Mouse (Mus musculus) forebrain, embryonic 15.5 days (tissue): ENCODE results near the gene Clip2. TPM values are rescaled to one million over a fixed set of nuclear protein-coding genes. Genes with fewer than 3 reads are reported as not detected.
A peak's percentile ranks its signal among the peaks of the same experiment; 100 is the strongest.

Experiments
- ATAC-seq: fragments of 200-750 bp; cut with Nextera tagmentation; replicated peaks from 2 replicates; pipeline ENCODE4 v1.8.0; 2017; ENCODE audit warnings: mild to moderate bottlenecking, moderate TSS enrichment, moderate library complexity
- H3K27ac ChIP-seq: fragments of 300-500 bp; sonication (generic); replicated peaks from 2 replicates; pipeline ENCODE4 v1.5.1; 2015; ENCODE audit warnings: mild to moderate bottlenecking, inconsistent platforms
- H3K27me3 ChIP-seq: fragments of 300-500 bp; sonication (generic); 2 replicates; pipeline ENCODE4 v1.6.1; 2015; ENCODE audit warnings: inconsistent platforms
- H3K36me3 ChIP-seq: fragments of 300-500 bp; sonication (generic); 2 replicates; pipeline ENCODE4 v1.6.1; 2015; ENCODE audit warnings: mild to moderate bottlenecking, inconsistent platforms
- H3K4me1 ChIP-seq: fragments of 300-500 bp; sonication (generic); 2 replicates; pipeline ENCODE4 v1.6.1; 2015; ENCODE audit warnings: inconsistent platforms
- H3K4me2 ChIP-seq: fragments of 300-500 bp; sonication (generic); replicated peaks from 2 replicates; pipeline ENCODE4 v1.6.1; 2015; ENCODE audit warnings: mild to moderate bottlenecking, inconsistent platforms
- H3K4me3 ChIP-seq: fragments of 300-500 bp; sonication (generic); 2 replicates; pipeline ENCODE4 v1.5.1; 2015; ENCODE audit warnings: mild to moderate bottlenecking, inconsistent platforms
- H3K9ac ChIP-seq: fragments of 300-500 bp; sonication (generic); replicated peaks from 2 replicates; pipeline ENCODE4 v1.6.1; 2015; ENCODE audit warnings: mild to moderate bottlenecking, inconsistent platforms
- H3K9me3 ChIP-seq: fragments of 300-500 bp; sonication (generic); 2 replicates; pipeline ENCODE4 v1.6.1; 2016; ENCODE audit warnings: inconsistent platforms
- WGBS: fragments of 180-500 bp; shearing (Covaris S2); methylation state at CpG from one replicate; pipeline ENCODE4 v1.1.7; 2015; ENCODE audit warnings: mixed read lengths; 5-methylcytosine and 5-hydroxymethylcytosine counted together
- polyA plus RNA-seq: library from polyadenylated mRNA; unstranded; fragments of >200 nt; fragmentation: Nextera tagmentation; extraction: Ambion mirVana; gene quantifications from 2 replicates; pipeline ENCODE4 v1.2.1, GENCODE M21; 2015

Gene Clip2
- polyA plus RNA-seq = 14.7 and 15.0 TPM in 2 replicates

- Histone ChIP-seq H3K27me3 (no peaks in the 10 kb centered on the region), H3K9ac (peak within 1 kb of the TSS; percentile 93), H3K9me3 (no peaks in the 10 kb centered on the region), H3K4me2 (peak within 1 kb of the TSS; percentile 86), H3K4me3 (peak within 1 kb of the TSS; percentile 87), H3K4me1 (peaks cover 61% of the 10 kb centered on the region), H3K27ac (peak within 1 kb of the TSS; percentile 99), H3K36me3 (no peaks in the 10 kb centered on the region)
- WGBS = 1% methylated on average over 61 of the region's 61 CpGs
- peak; percentile 93 for ATAC-seq
Measured at GRCm38 (mm10) chr5:134552110-134552972, at the start of gene Clip2. TSS of gene Clip2 (minus strand) at chr5:134552434.

- Histone ChIP-seq H3K4me1 (no peaks in the 10 kb centered on the region), H3K4me2 (no peak overlapping the region), H3K27me3 (no peaks in the 10 kb centered on the region), H3K9me3 (no peaks in the 10 kb centered on the region), H3K27ac (no peak overlapping the region), H3K36me3 (peaks cover 55% of the 10 kb centered on the region), H3K9ac (no peak overlapping the region), H3K4me3 (no peak overlapping the region)
- WGBS = 78% methylated on average over 10 of the region's 10 CpGs
- no peak for ATAC-seq
Measured at GRCm38 (mm10) chr5:134597711-134598110, 45.5 kb upstream of the Clip2 start.

DNA sequence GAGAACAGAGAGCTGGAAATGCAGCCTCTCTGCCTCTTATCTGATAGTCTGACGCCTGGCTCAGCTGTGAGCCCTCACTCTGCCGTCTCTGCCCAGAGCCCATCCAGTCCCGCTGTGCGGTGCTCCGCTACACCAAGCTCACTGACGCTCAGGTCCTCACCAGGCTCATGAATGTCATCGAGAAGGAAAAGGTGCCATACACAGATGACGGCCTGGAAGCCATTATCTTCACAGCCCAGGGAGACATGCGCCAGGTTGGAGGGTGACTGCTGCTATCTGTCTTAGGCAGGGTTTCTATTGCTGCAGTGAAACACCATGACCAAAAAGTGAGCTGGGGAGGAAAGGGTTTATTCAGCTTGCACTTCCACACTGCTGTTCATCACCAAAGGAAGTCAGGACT, 40.9 kb upstream of the Clip2 start:
- no peak for ATAC-seq
- WGBS = 90% methylated on average over 9 of the region's 9 CpGs
- no peak overlapping the region for H3K9ac ChIP-seq

GRCm38 (mm10) chr5:134592026-134592581, 39.9 kb upstream of the Clip2 start:
- Histone ChIP-seq H3K9me3 (no peaks in the 10 kb centered on the region), H3K4me1 (no peaks in the 10 kb centered on the region), H3K27me3 (no peaks in the 10 kb centered on the region), H3K9ac (no peak overlapping the region), H3K4me3 (no peak overlapping the region), H3K4me2 (no peak overlapping the region), H3K36me3 (peaks cover 47% of the 10 kb centered on the region), H3K27ac (no peak overlapping the region)
- 88% methylated on average over 11 of the region's 11 CpGs for WGBS
- no peak for ATAC-seq

More for the DNA sequence above, 40.9 kb upstream of the Clip2 start:
- H3K4me1 ChIP-seq = no peaks in the 10 kb centered on the region
- H3K27ac ChIP-seq = no peak overlapping the region
- H3K4me3 ChIP-seq = no peak overlapping the region
- peaks cover 54% of the 10 kb centered on the region for H3K36me3 ChIP-seq
- H3K4me2 ChIP-seq = no peak overlapping the region
- no peaks in the 10 kb centered on the region for H3K27me3 ChIP-seq
- H3K9me3 ChIP-seq = no peaks in the 10 kb centered on the region

- peaks cover 25% of the 10 kb centered on the region for H3K36me3 ChIP-seq
- WGBS = 97% methylated on average over 3 of the region's 3 CpGs
- H3K27ac ChIP-seq = no peak overlapping the region
- H3K9ac ChIP-seq = no peak overlapping the region
- no peak overlapping the region for H3K4me3 ChIP-seq
- H3K4me2 ChIP-seq = no peak overlapping the region
- no peak for ATAC-seq
- no peaks in the 10 kb centered on the region for H3K4me1 ChIP-seq
- H3K27me3 ChIP-seq = no peaks in the 10 kb centered on the region
- no peaks in the 10 kb centered on the region for H3K9me3 ChIP-seq
Measured at GRCm38 (mm10) chr5:134589900-134590299, 37.7 kb upstream of the Clip2 start.

DNA sequence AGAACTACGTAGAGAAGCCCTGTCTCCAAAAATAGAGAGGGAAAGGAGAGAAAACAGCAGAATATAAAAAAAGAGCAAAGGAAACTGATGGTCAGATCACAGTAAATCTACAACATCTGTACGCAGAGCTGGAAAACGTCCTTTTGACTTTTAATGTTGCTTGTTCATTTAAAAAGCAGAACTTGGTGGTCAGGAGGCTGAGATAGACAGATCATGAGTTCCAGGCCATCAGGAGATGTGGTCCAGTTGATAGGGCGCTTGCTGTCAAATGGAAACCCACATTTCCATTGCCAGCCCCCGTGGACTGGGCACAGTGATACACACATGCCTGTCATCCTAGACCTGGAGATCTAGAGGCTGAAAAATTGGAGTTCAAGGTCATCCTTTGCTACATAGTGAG, 32.6 kb upstream of the Clip2 start:
- ATAC-seq = no peak
- no peaks in the 10 kb centered on the region for H3K27me3 ChIP-seq
- H3K9ac ChIP-seq = no peak overlapping the region
- no peaks in the 10 kb centered on the region for H3K9me3 ChIP-seq
- 0 out of 2 replicates have a peak, but pooled peaks cover 4% of the 10 kb centered on the region for H3K36me3 ChIP-seq
- H3K4me2 ChIP-seq = no peak overlapping the region
- peaks cover 13% of the 10 kb centered on the region for H3K4me1 ChIP-seq
- H3K27ac ChIP-seq = no peak overlapping the region
- 89% methylated on average over 5 of the region's 5 CpGs for WGBS
- H3K4me3 ChIP-seq = no peak overlapping the region

- Histone ChIP-seq H3K9ac (no peak overlapping the region), H3K4me2 (no peak overlapping the region), H3K4me3 (peak overlapping the region; percentile 93)
Measured at GRCm38 (mm10) chr5:134583884-134584213, 31.6 kb upstream of the Clip2 start.

GRCm38 (mm10) chr5:134583006-134583883, 31.0 kb upstream of the Clip2 start:
- Histone ChIP-seq H3K27ac (peak overlapping the region; percentile 48; the same call in 1 of the 2 replicates), H3K4me1 (peaks cover 13% of the 10 kb centered on the region), H3K27me3 (no peaks in the 10 kb centered on the region), H3K9ac (peak overlapping the region; percentile 87), H3K36me3 (no peaks in the 10 kb centered on the region), H3K4me2 (peak overlapping the region; percentile 52), H3K9me3 (no peaks in the 10 kb centered on the region), H3K4me3 (peak overlapping the region; percentile 93)
- WGBS = 31% methylated on average over 15 of the region's 15 CpGs
- ATAC-seq = no peak

More at GRCm38 (mm10) chr5:134583884-134584213, 31.6 kb upstream of the Clip2 start:
- H3K27ac ChIP-seq = no peak overlapping the region
- no peaks in the 10 kb centered on the region for H3K27me3 ChIP-seq
- H3K36me3 ChIP-seq = 0 out of 2 replicates have a peak, but pooled peaks cover 4% of the 10 kb centered on the region
- peaks cover 13% of the 10 kb centered on the region for H3K4me1 ChIP-seq
- ATAC-seq = no peak
- H3K9me3 ChIP-seq = no peaks in the 10 kb centered on the region
- WGBS = 83% methylated on average over 3 of the region's 3 CpGs

- H3K27me3 ChIP-seq = no peaks in the 10 kb centered on the region
- peak overlapping the region; percentile 87 for H3K9ac ChIP-seq
- ATAC-seq = peak; percentile 97
- no peaks in the 10 kb centered on the region for H3K36me3 ChIP-seq
- WGBS = 7% methylated on average over 29 of the region's 30 CpGs
- H3K4me2 ChIP-seq = peak overlapping the region; percentile 52
- H3K4me1 ChIP-seq = peaks cover 13% of the 10 kb centered on the region
- H3K4me3 ChIP-seq = peak overlapping the region; percentile 93
- H3K27ac ChIP-seq = peak overlapping the region; percentile 48; the same call in 1 of the 2 replicates
- H3K9me3 ChIP-seq = no peaks in the 10 kb centered on the region
Measured at GRCm38 (mm10) chr5:134582221-134582907, 30.1 kb upstream of the Clip2 start.

DNA sequence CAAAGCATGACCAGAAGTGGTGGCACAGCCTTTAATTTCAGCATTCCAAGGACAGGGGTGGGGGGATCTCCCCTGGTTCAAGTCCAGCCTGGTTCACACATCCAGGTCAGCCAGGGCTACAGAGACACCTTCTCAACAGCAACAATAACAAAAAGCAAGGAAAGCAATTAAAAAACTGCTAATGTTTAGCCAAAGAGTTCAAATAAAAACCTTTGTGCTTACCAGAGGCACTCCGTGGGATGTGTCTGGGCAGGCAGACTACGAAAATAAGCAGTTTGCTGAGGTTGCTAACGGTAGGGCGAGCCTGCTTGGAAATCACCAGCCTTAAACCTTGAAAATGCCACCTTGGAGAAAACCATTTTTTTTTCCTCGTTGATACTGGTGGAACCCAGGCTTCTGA, 28.9 kb upstream of the Clip2 start, which contains the start of gene Rfc2:
Gene Rfc2, plus strand, starts transcription at position 221 of the 400 bp plus-strand sequence.
- no peak for ATAC-seq
- Histone ChIP-seq H3K27ac (no peak within 1 kb of the TSS), H3K36me3 (no peaks in the 10 kb centered on the region), H3K9ac (no peak within 1 kb of the TSS), H3K4me3 (no peak within 1 kb of the TSS), H3K27me3 (no peaks in the 10 kb centered on the region), H3K9me3 (no peaks in the 10 kb centered on the region), H3K4me2 (no peak within 1 kb of the TSS), H3K4me1 (peaks cover 13% of the 10 kb centered on the region)
- WGBS = 89% methylated on average over 5 of the region's 5 CpGs

DNA sequence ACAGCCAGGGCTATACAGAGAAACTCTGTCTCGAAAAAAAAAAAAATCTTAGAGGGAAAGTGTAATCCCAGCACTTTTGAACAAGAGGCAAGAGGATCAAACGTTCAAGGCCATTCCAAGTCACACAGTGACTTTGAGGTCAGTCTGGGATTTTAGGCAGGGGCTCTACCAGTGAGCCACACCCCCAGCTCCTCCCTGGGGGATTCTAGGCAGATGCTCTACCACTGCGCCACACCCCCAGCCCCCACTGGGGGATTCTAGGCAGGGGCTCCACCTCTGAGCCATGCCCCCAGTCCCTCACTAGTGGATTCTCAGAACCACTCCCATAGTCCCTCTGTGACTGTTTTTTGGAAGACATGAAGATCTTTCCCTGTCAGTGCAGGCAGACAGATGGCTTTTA, 26.9 kb upstream of the Clip2 start:
- Histone ChIP-seq H3K27ac (no peak overlapping the region), H3K36me3 (no peaks in the 10 kb centered on the region), H3K27me3 (no peaks in the 10 kb centered on the region), H3K4me3 (no peak overlapping the region), H3K9ac (no peak overlapping the region), H3K9me3 (no peaks in the 10 kb centered on the region), H3K4me2 (no peak overlapping the region), H3K4me1 (peaks cover 12% of the 10 kb centered on the region)
- no peak for ATAC-seq
- 69% methylated on average over 3 of the region's 3 CpGs for WGBS
